Mouse (Mus musculus) spleen, postnatal 10 days (tissue): ENCODE results near the gene Klf4.

Experiments used
- DNase-seq, 2 experiments: peaks; one replicate each; pipeline ENCODE4 v3.0.0; 2021 to 2022; ENCODE audit warnings: low spot score in 2 of 2

The Klf4 gene

GRCm38 (mm10) chr4:55532407-55533195 lies at the start of gene Klf4:
Gene Klf4, minus strand, starts transcription at chr4:55532466.
- DNase-seq: peak; percentile 48 to 88

- no peak for DNase-seq
Measured at GRCm38 (mm10) chr4:55571432-55571831, 39.2 kb upstream of the Klf4 start.

GRCm38 (mm10) chr4:55567986-55568385 lies 35.7 kb upstream of the Klf4 start:
- no peak for DNase-seq

GRCm38 (mm10) chr4:55567575-55567974 lies 35.3 kb upstream of the Klf4 start:
- no peak for DNase-seq

- DNase-seq: no peak
Measured at GRCm38 (mm10) chr4:55564317-55564716, 32.1 kb upstream of the Klf4 start.

- no peak for DNase-seq
Measured at GRCm38 (mm10) chr4:55563050-55563449, 30.8 kb upstream of the Klf4 start.

GRCm38 (mm10) chr4:55562062-55562461 lies 29.8 kb upstream of the Klf4 start:
- DNase-seq: no peak

- no peak for DNase-seq
Measured at GRCm38 (mm10) chr4:55546869-55547268, 14.6 kb upstream of the Klf4 start.

GRCm38 (mm10) chr4:55542753-55543152 lies 10.5 kb upstream of the Klf4 start:
- no peak for DNase-seq

- no peak for DNase-seq
Measured at GRCm38 (mm10) chr4:55541654-55542053, 9.4 kb upstream of the Klf4 start.

- no peak for DNase-seq
Measured at GRCm38 (mm10) chr4:55541221-55541620, 9.0 kb upstream of the Klf4 start.

GRCm38 (mm10) chr4:55535012-55535411 lies 2.7 kb upstream of the Klf4 start:
- no peak for DNase-seq

GRCm38 (mm10) chr4:55534510-55534909 lies 2.2 kb upstream of the Klf4 start:
- DNase-seq: no peak

- no peak for DNase-seq
Measured at GRCm38 (mm10) chr4:55533803-55534254, 1.6 kb upstream of the Klf4 start.

GRCm38 (mm10) chr4:55533196-55533802 lies 1.0 kb upstream of the Klf4 start:
- no peak for DNase-seq

- DNase-seq: no peak
Measured at GRCm38 (mm10) chr4:55531856-55532406, 335 bp downstream of the Klf4 start.

- DNase-seq: peak; percentile 23 to 47
Measured at GRCm38 (mm10) chr4:55531096-55531855, 990 bp downstream of the Klf4 start.

- no peak for DNase-seq
Measured at GRCm38 (mm10) chr4:55530731-55531095, 1.6 kb downstream of the Klf4 start.

- peak; percentile 35 to 68 for DNase-seq
Measured at GRCm38 (mm10) chr4:55530236-55530635, 2.0 kb downstream of the Klf4 start.

GRCm38 (mm10) chr4:55528404-55528803 lies 3.9 kb downstream of the Klf4 start:
- no peak for DNase-seq

GRCm38 (mm10) chr4:55527931-55528330 lies 4.3 kb downstream of the Klf4 start:
- DNase-seq: no peak
